Mouse (Mus musculus) liver, postnatal 0 days (tissue): ENCODE measurements at regions not wholly inside any gene's neighbourhood (a gene's known extent, or its start where the extent isn't known, plus 50 kb on each side); places are given as distances from the start of the nearest gene placed in this dataset.

Experiments used
- CTCF ChIP-seq: sonication (generic); IDR thresholded peaks from 2 replicates; pipeline ENCODE4 v1.5.1; 2016; ENCODE audit warnings: antibody characterized with exemption, low read depth
- EP300 ChIP-seq: IDR thresholded peaks from 2 replicates; pipeline ENCODE4 v1.6.1; 2016; ENCODE audit warnings: antibody characterized with exemption, low read depth, mild to moderate bottlenecking

DNA sequence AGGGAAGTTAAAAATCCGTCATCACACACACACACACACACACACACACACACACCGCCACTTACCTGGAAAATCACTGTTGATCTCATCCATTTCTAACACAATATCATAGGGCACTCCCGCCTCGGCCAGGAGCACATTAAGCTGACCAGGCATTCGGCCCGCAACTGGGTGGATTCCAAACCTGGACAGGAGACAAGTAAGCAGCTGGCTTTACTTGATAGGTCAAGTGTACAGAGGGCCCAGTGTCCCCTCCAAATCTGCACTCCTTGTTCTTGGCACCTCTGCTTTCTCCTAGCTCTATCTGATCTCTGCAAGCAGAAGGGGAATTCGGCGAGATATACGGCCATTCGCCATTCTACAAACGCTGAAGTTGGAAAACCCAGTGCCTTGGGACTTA is 88.6 kb upstream of the Paip1 start:
- TF ChIP-seq EP300 (no peak), CTCF (no peak)
